28 mouse cellular contexts compared by ENCODE assay signal in the genomic region with DNA sequence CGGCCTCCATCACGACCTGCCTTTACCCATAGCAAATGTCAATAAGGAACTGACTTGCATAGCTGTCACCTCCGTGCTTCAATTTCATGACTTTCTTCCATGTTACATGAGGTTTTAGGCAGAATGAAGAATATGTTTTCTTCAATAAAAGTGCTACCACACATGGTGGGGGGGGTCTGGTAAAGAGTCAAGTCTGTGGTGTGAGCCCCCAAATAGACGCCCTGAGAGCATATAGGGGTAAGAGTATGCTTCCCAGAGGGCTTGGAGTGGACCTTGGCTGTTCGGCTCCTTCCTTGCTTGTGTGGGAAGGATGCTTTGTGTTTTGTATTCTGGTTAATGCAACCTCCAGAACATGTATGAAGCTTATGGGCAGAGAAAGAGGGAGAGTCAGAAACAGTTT. TPM values are rescaled to one million over a fixed set of nuclear protein-coding genes. Genes with fewer than 3 reads are reported as not detected.
"Had no signal": no experiment of that assay in that cellular context is flagged by ENCODE, and none has a peak within 500 bp of the region (broad histone marks: within the 10 kb centered on the region; RNA-seq: fewer than 3 reads in every experiment).

No protein-coding gene starts in this region.

- H3K4me1 ChIP-seq: embryonic facial prominence, embryonic 12.5 days had no signal

- H3K4me3 ChIP-seq: embryonic facial prominence, embryonic 10.5 days; embryonic facial prominence, embryonic 12.5 days; embryonic facial prominence, embryonic 13.5 days; embryonic facial prominence, embryonic 15.5 days; erythroblast, embryonic 14.5 days; forebrain, embryonic 12.5 days; forebrain, embryonic 15.5 days; gastrocnemius, adult 2 months; heart, adult 2 months had no signal

- H3K4me2 ChIP-seq: embryonic facial prominence, embryonic 12.5 days; embryonic facial prominence, embryonic 13.5 days; embryonic facial prominence, embryonic 15.5 days; forebrain, embryonic 12.5 days; forebrain, embryonic 15.5 days had no signal

- H3K9ac ChIP-seq: embryonic facial prominence, embryonic 12.5 days; embryonic facial prominence, embryonic 13.5 days; embryonic facial prominence, embryonic 15.5 days; forebrain, embryonic 12.5 days; forebrain, embryonic 15.5 days; forebrain, postnatal 0 days had no signal

- DNase-seq: cerebellum, adult 18-20 months; cerebellum, adult 2 months; cerebellum, adult 8-10 months; cerebellum, adult 9-10 months; cerebellum, adult 9-11 months; cerebellum, postnatal 10 days; cerebellum, postnatal 14 days; cerebellum, postnatal 25 days; cerebellum, postnatal 36 days; embryo, embryonic 11 days; forebrain, postnatal 0 days; gastrocnemius, adult 2 months; gastrocnemius, postnatal 10 days; gastrocnemius, postnatal 14 days; gastrocnemius, postnatal 25 days; gastrocnemius, postnatal 36 days; heart, adult 18-20 months; heart, adult 2 months had no signal

- H3K27ac ChIP-seq: embryonic facial prominence, embryonic 10.5 days; embryonic facial prominence, embryonic 12.5 days; embryonic facial prominence, embryonic 13.5 days; embryonic facial prominence, embryonic 15.5 days; forebrain, embryonic 12.5 days; forebrain, embryonic 15.5 days; gastrocnemius, adult 2 months; heart, adult 2 months had no signal

- H3K36me3 ChIP-seq: embryonic facial prominence, embryonic 10.5 days; embryonic facial prominence, embryonic 12.5 days; embryonic facial prominence, embryonic 13.5 days; embryonic facial prominence, embryonic 15.5 days; forebrain, embryonic 12.5 days; forebrain, embryonic 15.5 days had no signal

- H3K9me3 ChIP-seq: embryonic facial prominence, embryonic 10.5 days; embryonic facial prominence, embryonic 12.5 days; embryonic facial prominence, embryonic 13.5 days; embryonic facial prominence, embryonic 15.5 days; forebrain, embryonic 12.5 days; forebrain, embryonic 15.5 days had no signal

- ATAC-seq: forebrain, embryonic 14.5 days; forebrain, embryonic 15.5 days; forebrain, embryonic 16.5 days; forebrain, postnatal 0 days had no signal

RNA-seq across cellular contexts. Expression of gene Dmrta2, which starts 8.3 kb away (rescaled TPM):
- total RNA-seq: gastrocnemius, postnatal 25 days; gastrocnemius, postnatal 36 days; granulocyte monocyte progenitor cell, adult 5-6 weeks had no signal
